Mouse (Mus musculus): ENCODE measurements around the gene Hoxb8. TPM values are rescaled to one million over a fixed set of nuclear protein-coding genes. Genes with fewer than 3 reads are reported as not detected.

Gene Hoxb8
- polyA plus RNA-seq, 1 experiment from 2014 or later, result 0.30 TPM

DNA sequence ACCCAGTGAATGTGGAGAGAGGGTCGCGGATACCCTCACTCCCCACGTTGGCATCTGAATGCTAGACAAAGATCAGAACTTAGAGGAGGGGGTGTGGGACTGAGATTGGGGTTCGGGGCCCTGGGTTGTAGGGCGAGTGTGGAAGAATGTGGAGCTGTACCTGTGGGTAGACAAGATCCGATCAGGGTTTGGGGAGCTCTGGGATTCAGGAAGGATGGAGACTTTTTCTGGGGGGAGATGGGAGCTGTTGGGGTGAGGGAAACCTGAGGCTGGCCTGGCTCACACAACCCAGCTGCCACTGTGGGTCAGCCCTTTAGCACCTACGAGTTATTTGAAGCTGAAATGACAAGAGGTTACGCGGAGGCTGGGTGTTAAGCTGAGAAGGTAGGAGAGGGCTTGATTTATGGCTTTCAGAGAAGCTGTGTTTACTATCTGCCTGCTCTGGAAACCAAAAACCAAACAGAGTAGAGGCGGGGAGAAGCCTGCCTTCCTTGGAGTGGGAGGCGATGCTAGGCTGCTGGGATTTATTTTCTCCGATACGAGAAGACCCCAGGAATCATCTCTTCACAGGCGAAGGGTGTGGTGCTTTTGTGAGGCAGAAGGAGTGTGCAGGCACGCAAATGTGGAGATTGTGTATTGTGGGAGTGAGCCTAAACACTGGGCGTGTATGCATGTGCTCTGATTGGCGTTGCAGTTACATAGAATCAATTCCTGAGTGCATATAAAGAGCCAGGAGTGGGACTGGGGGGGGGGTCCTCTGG is 51.7 kb downstream of the Hoxb8 start:
- H3K36me3 ChIP-seq, result no peaks in the 10 kb centered on the region
- peak overlapping the region; percentile 59 for H3K4me3 ChIP-seq
- WGBS, result 6% methylated on average over 17 of the region's 17 CpGs
- DNase-seq (ENCODE audit: low spot score), result no peak
- peaks cover 20% of the 10 kb centered on the region for H3K4me1 ChIP-seq
- peaks cover 100% of the 10 kb centered on the region for H3K27me3 ChIP-seq (ENCODE audit: insufficient read depth, poor library complexity, severe bottlenecking)
- H3K27ac ChIP-seq, result peak overlapping the region; percentile 89
- no peaks in the 10 kb centered on the region for H3K9me3 ChIP-seq

DNA sequence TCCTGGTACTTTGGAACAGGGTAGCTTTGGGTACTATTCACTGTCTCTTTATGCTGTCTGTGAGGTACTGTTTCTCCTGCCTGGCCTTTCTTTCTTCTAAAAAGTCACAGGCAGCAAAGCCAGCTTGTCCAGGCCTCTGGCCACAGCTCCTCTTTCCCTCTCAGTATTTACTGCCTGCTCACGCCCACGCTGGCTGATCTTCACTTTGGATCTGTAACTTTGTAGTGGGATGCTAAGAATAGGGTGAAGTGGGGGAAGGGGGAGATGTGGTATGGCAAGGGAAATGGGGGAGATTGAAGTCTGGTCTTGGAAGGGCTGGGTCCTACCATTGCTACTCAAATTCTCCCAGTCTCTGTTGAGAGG is 52.3 kb downstream of the Hoxb8 start:
- Histone ChIP-seq H3K4me1 (peaks cover 20% of the 10 kb centered on the region), H3K27ac (peak overlapping the region; percentile 89), H3K27me3 (ENCODE audit: insufficient read depth, poor library complexity, severe bottlenecking) (peaks cover 100% of the 10 kb centered on the region), H3K36me3 (no peaks in the 10 kb centered on the region), H3K4me3 (peak overlapping the region; percentile 59), H3K9me3 (no peaks in the 10 kb centered on the region)
- 9% methylated on average over 2 of the region's 2 CpGs for WGBS
- DNase-seq (ENCODE audit: low spot score), result no peak

MicroRNA genes within 50 kb of the gene (microRNA counts, 519-probe panel; counts per million panel counts)
- microRNA mmu-miR-10a (5,279 counts per million, percentile 45 among the panel's probes with 10 or more counts), microRNA mmu-miR-196a (not detected)

Small RNAs within 50 kb of the gene (microRNA-seq; reads per million reads assigned to microRNA genes)
- gene Mir10a, result 1,347 reads per million, percentile 81 among the genes with 10 or more reads in this experiment
- gene Mir196a-1, result 1.0 reads per million

Other genes starting within 250 kb of the Hoxb8 start
- 88.3 and 102 TPM in 2 replicates for gene Snf8, start 247.0 kb upstream of the Hoxb8 start, polyA plus RNA-seq (2016; fragmentation: Nextera tagmentation; extraction: Ambion mirVana)
- gene Ube2z, start 216.5 kb upstream of the Hoxb8 start, polyA plus RNA-seq (2016; fragmentation: Nextera tagmentation; extraction: Ambion mirVana), result 35.2 and 44.4 TPM in 2 replicates
- 1,240 and 1,624 TPM in 2 replicates for gene Atp5g1, start 206.2 kb upstream of the Hoxb8 start, polyA plus RNA-seq (2016; fragmentation: Nextera tagmentation; extraction: Ambion mirVana)
- 0.13 TPM in 1 of 2 replicates, not detected in the other for gene Calcoco2, start 169.9 kb upstream of the Hoxb8 start, polyA plus RNA-seq (2016; fragmentation: Nextera tagmentation; extraction: Ambion mirVana)
- gene Ttll6, start 148.1 kb upstream of the Hoxb8 start, polyA plus RNA-seq (2016; fragmentation: Nextera tagmentation; extraction: Ambion mirVana), result not detected in 2 replicates
- gene Hoxb13, start 87.6 kb upstream of the Hoxb8 start, polyA plus RNA-seq (2016; fragmentation: Nextera tagmentation; extraction: Ambion mirVana), result not detected in 2 replicates
- 0.75 TPM in 1 of 2 replicates, not detected in the other for gene Hoxb9, start 10.4 kb upstream of the Hoxb8 start, polyA plus RNA-seq (2016; fragmentation: Nextera tagmentation; extraction: Ambion mirVana)
- 0.11 and 1.3 TPM in 2 replicates for gene Hoxb7, start 4.7 kb downstream of the Hoxb8 start, polyA plus RNA-seq (2016; fragmentation: Nextera tagmentation; extraction: Ambion mirVana)
- gene Hoxb6, start 10.6 kb downstream of the Hoxb8 start, polyA plus RNA-seq (2016; fragmentation: Nextera tagmentation; extraction: Ambion mirVana), result 0.42 and 2.2 TPM in 2 replicates
- gene Hoxb5, start 21.4 kb downstream of the Hoxb8 start, polyA plus RNA-seq (2016; fragmentation: Nextera tagmentation; extraction: Ambion mirVana), result 1.0 and 5.2 TPM in 2 replicates
- gene Hoxb4, start 36.4 kb downstream of the Hoxb8 start, polyA plus RNA-seq (2016; fragmentation: Nextera tagmentation; extraction: Ambion mirVana), result 0.31 and 2.0 TPM in 2 replicates
- gene Hoxb3, start 41.4 kb downstream of the Hoxb8 start, polyA plus RNA-seq (2016; fragmentation: Nextera tagmentation; extraction: Ambion mirVana), result 0.42 and 1.8 TPM in 2 replicates
- 5.7 and 27.6 TPM in 2 replicates for gene Hoxb2, start 68.6 kb downstream of the Hoxb8 start, polyA plus RNA-seq (2016; fragmentation: Nextera tagmentation; extraction: Ambion mirVana)
- gene Hoxb1, start 83.8 kb downstream of the Hoxb8 start, polyA plus RNA-seq (2016; fragmentation: Nextera tagmentation; extraction: Ambion mirVana), result 0.20 and 3.3 TPM in 2 replicates
- gene Skap1, start 182.7 kb downstream of the Hoxb8 start, polyA plus RNA-seq (2016; fragmentation: Nextera tagmentation; extraction: Ambion mirVana), result 0.30 and 0.69 TPM in 2 replicates